Mouse (Mus musculus) liver, embryonic 14.5 days (tissue): ENCODE data around the gene Smco3. TPM values are rescaled to one million over a fixed set of nuclear protein-coding genes. Genes with fewer than 3 reads are reported as not detected.

ENCODE experiments used
- ATAC-seq: fragments of 200-750 bp; cut with Nextera tagmentation; 2 replicates; pipeline ENCODE4 v1.8.0; 2017; ENCODE audit warnings: moderate number of reproducible peaks, mild to moderate bottlenecking, moderate library complexity; ENCODE audit not compliant: insufficient read depth
- DNase-seq, 3 experiments: peaks; one replicate each; pipeline ENCODE4 v3.0.0-alpha.2; 2012 to 2013; ENCODE audit warnings: low read depth in 3 of 3, low spot score in 3 of 3
- H3K27ac ChIP-seq: fragments of 300-500 bp; sonication (generic); 2 replicates; pipeline ENCODE4 v1.5.1; 2014; ENCODE audit warnings: moderate library complexity, mild to moderate bottlenecking, control low read depth, inconsistent platforms
- H3K27me3 ChIP-seq: fragments of 300-500 bp; sonication (generic); 2 replicates; pipeline ENCODE4 v1.6.1; 2014; ENCODE audit warnings: mild to moderate bottlenecking, low read length, moderate library complexity; ENCODE audit not compliant: control insufficient read depth, insufficient read depth
- H3K36me3 ChIP-seq: fragments of 300-500 bp; sonication (generic); replicated peaks from 2 replicates; pipeline ENCODE4 v1.6.1; 2014; ENCODE audit warnings: low read depth; ENCODE audit not compliant: control insufficient read depth, insufficient read depth
- H3K4me1 ChIP-seq, 2 experiments: fragments of 200-500 bp in 1 of 2; fragments of 300-500 bp in 1 of 2; sonication (generic) in 1 of 2; replicated peaks; 2 replicates each; pipeline ENCODE4 v1.6.1; 2012 to 2014; ENCODE audit warnings: antibody characterized with exemption in 1 of 2, inconsistent platforms in 1 of 2, low read length in 1 of 2; ENCODE audit not compliant: control insufficient read depth in 2 of 2, insufficient read depth in 2 of 2
- H3K4me2 ChIP-seq: fragments of 300-500 bp; sonication (generic); 2 replicates; pipeline ENCODE4 v1.6.1; 2014; ENCODE audit warnings: low read depth, mild to moderate bottlenecking, control low read depth, moderate library complexity
- H3K4me3 ChIP-seq, 2 experiments: fragments of 200-500 bp in 1 of 2; fragments of 300-500 bp in 1 of 2; sonication (generic) in 1 of 2; 2 replicates each; pipeline ENCODE4 v1.5.1; 2012 to 2014; ENCODE audit warnings: low read depth in 2 of 2, low read length in 2 of 2, mild to moderate bottlenecking in 2 of 2, control low read depth in 1 of 2, inconsistent platforms in 1 of 2, moderate library complexity in 1 of 2; ENCODE audit not compliant: insufficient read depth in 1 of 2
- H3K9ac ChIP-seq: fragments of 300-500 bp; sonication (generic); replicated peaks from 2 replicates; pipeline ENCODE4 v1.6.1; 2014; ENCODE audit warnings: mild to moderate bottlenecking, control low read depth, moderate library complexity
- H3K9me3 ChIP-seq: fragments of 300-500 bp; sonication (generic); 2 replicates; pipeline ENCODE4 v1.6.1; 2016; ENCODE audit warnings: low read length, mixed read lengths; ENCODE audit not compliant: control insufficient read depth
- CTCF ChIP-seq: IDR thresholded peaks from 2 replicates; pipeline ENCODE4 v1.5.1; 2016; ENCODE audit warnings: antibody characterized with exemption, low read depth, control low read depth
- EP300 ChIP-seq: IDR thresholded peaks from 2 replicates; pipeline ENCODE4 v1.6.1; 2016; ENCODE audit warnings: antibody characterized with exemption, low read depth
- WGBS: fragments of 180-500 bp; shearing (Covaris S2); extraction: QIAGEN DNeasy Blood & Tissue Kit; methylation state at CpG from one replicate; pipeline ENCODE4 v1.1.7; 2014; ENCODE audit not compliant: insufficient replicate concordance; 5-methylcytosine and 5-hydroxymethylcytosine counted together
- polyA plus RNA-seq, 2 experiments: library from polyadenylated mRNA; depleted of rRNA in 1 of 2; stranded (reverse) in 1 of 2; unstranded in 1 of 2; fragments of >200 nt; fragmentation: Nextera tagmentation in 1 of 2; extraction: Ambion mirVana in 1 of 2; gene quantifications; 2 replicates each; pipeline versions ENCODE4 v1.2.1 to v1.2.3; 2012 to 2014

Smco3 gene
- polyA plus RNA-seq, 2 experiments, result 0.11 TPM; not detected in 1

DNA sequence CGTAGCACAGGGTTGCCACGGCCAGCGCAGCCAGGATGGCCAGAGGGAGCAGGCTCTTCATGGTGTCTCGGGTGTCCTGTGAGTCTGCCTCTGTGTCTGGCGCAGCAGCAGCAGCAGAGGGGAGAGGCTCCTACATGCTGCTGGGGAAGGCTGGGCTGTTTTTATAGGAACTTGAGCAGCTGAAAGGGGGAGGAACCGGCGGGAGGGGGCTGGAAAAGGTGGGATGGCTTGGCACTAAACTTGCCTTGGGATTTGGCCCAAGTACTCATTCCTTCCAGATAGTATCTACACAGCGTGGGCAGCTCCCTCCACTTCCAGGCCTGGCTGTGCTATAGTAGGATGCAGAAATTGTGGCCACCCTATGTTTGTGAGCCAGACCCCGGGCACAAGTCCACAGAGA lies 40.4 kb upstream of the Smco3 start, which contains the start of gene Mgp:
Gene Mgp, minus strand, starts transcription at position 154 of the 400 bp plus-strand sequence.
- no peak for ATAC-seq
- no peak within 1 kb of the TSS for H3K4me2 ChIP-seq
- no peaks in the 10 kb centered on the region for H3K36me3 ChIP-seq
- WGBS, result 67% methylated on average over 9 of the region's 9 CpGs
- DNase-seq, result no peak
- no peak within 1 kb of the TSS for H3K4me3 ChIP-seq
- no peak for TF ChIP-seq EP300
- TF ChIP-seq CTCF, result no peak
- no peaks in the 10 kb centered on the region for H3K9me3 ChIP-seq
- H3K4me1 ChIP-seq, result no peaks in the 10 kb centered on the region
- no peaks in the 10 kb centered on the region for H3K27me3 ChIP-seq
- H3K9ac ChIP-seq, result no peak within 1 kb of the TSS
- no peak within 1 kb of the TSS for H3K27ac ChIP-seq

GRCm38 (mm10) chr6:136874599-136874998 lies 39.3 kb upstream of the Smco3 start:
- H3K9ac ChIP-seq, result no peak overlapping the region
- H3K36me3 ChIP-seq, result no peaks in the 10 kb centered on the region
- no peaks in the 10 kb centered on the region for H3K4me1 ChIP-seq
- no peak overlapping the region for H3K27ac ChIP-seq
- WGBS, result 51% methylated on average over 8 of the region's 8 CpGs
- TF ChIP-seq EP300 (no peak), CTCF (no peak)
- ATAC-seq (no peak), DNase-seq (no peak)
- no peak overlapping the region for H3K4me3 ChIP-seq
- no peak overlapping the region for H3K4me2 ChIP-seq
- no peaks in the 10 kb centered on the region for H3K9me3 ChIP-seq
- no peaks in the 10 kb centered on the region for H3K27me3 ChIP-seq

DNA sequence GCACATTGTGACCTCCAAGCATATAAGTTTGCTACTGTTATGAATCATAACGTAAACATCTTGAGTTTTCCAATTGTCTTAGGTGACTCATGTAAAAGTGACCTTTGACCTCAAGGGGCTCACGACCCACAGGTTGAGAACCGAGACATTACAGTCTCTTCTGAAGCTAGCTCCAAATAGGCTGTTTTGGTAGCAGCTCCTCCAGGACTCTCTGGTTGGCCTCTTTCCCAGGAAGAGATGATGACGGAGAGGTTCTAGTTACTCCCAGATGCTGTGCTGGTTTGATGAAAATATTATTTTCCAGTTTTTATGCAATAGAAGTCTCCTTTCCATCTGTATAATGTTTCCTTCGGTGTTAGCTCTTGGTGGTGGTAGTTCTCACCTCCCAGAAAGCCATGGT lies 33.7 kb upstream of the Smco3 start:
- Histone ChIP-seq H3K4me2 (no peak overlapping the region), H3K4me1 (peaks cover 0 to 9% of the 10 kb centered on the region in 2 experiments; a peak in 2 of 4 replicates), H3K27ac (no peak overlapping the region), H3K4me3 (no peak overlapping the region), H3K27me3 (no peaks in the 10 kb centered on the region), H3K9me3 (no peaks in the 10 kb centered on the region), H3K36me3 (no peaks in the 10 kb centered on the region), H3K9ac (no peak overlapping the region)
- TF ChIP-seq EP300 (no peak), CTCF (no peak)
- no peak for ATAC-seq
- WGBS, result 68% methylated on average over 5 of the region's 5 CpGs
- no peak for DNase-seq

GRCm38 (mm10) chr6:136866150-136866549 lies 30.9 kb upstream of the Smco3 start:
- no peak for TF ChIP-seq EP300
- Histone ChIP-seq H3K27me3 (no peaks in the 10 kb centered on the region), H3K4me1 (peaks cover 0 to 9% of the 10 kb centered on the region in 2 experiments; a peak in 2 of 4 replicates), H3K9ac (no peak overlapping the region), H3K4me2 (no peak overlapping the region), H3K27ac (no peak overlapping the region), H3K36me3 (no peaks in the 10 kb centered on the region), H3K4me3 (no peak overlapping the region), H3K9me3 (no peaks in the 10 kb centered on the region)
- ATAC-seq, result no peak
- no peak for DNase-seq
- 74% methylated on average over 4 of the region's 4 CpGs for WGBS

- ATAC-seq (peak; percentile 66), DNase-seq (no peak)
- Histone ChIP-seq H3K9ac (no peak overlapping the region), H3K27me3 (no peaks in the 10 kb centered on the region), H3K4me3 (no peak overlapping the region), H3K36me3 (no peaks in the 10 kb centered on the region), H3K9me3 (no peaks in the 10 kb centered on the region), H3K4me1 (peaks cover 5 to 13% of the 10 kb centered on the region in 2 experiments), H3K27ac (no peak overlapping the region), H3K4me2 (no peak overlapping the region)
- TF ChIP-seq CTCF (no peak), EP300 (no peak)
- 39% methylated on average over 5 of the region's 5 CpGs for WGBS
Observed at GRCm38 (mm10) chr6:136865360-136865759, 30.1 kb upstream of the Smco3 start.
